Mouse (Mus musculus): ENCODE data around the gene Celsr1.
"Not testable (repeated sequence)": the region's sequence is repeated elsewhere in the genome, so short reads cannot be mapped to it uniquely, and the experiment has no call there.

Celsr1 gene

DNA sequence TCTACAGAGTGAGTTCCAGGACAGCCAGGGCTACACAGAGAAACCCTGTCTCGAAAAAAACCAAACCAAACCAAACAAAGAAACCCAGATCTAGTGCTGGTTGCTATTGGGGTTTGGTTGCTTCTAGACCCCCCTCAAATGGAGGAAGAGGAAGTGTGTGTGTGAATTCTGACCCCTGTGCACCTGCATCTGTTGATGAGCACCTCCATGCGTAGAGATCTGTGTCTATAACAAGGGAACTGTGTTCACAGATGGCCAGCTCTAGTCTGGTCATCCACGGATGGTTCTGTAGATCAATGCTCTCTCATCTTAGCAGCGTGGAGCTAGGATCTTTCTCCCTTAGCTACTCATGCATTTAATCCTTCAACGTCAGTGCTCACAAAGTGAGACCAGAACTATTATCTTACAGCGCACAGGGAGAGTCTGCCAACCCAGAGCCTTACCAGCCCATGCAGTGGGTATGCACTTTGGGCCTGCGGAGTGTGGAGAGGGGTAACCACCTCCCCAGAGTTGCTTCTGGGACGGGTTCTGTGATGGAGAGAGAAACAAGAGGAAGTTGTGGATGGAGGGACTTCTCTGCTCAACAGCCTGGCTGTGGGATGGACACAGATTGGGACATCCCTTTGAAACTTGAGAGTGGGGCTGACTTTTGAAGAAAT, 30.7 kb upstream of the Celsr1 start:
- no peak for DNase-seq (ENCODE audit: low spot score)

DNA sequence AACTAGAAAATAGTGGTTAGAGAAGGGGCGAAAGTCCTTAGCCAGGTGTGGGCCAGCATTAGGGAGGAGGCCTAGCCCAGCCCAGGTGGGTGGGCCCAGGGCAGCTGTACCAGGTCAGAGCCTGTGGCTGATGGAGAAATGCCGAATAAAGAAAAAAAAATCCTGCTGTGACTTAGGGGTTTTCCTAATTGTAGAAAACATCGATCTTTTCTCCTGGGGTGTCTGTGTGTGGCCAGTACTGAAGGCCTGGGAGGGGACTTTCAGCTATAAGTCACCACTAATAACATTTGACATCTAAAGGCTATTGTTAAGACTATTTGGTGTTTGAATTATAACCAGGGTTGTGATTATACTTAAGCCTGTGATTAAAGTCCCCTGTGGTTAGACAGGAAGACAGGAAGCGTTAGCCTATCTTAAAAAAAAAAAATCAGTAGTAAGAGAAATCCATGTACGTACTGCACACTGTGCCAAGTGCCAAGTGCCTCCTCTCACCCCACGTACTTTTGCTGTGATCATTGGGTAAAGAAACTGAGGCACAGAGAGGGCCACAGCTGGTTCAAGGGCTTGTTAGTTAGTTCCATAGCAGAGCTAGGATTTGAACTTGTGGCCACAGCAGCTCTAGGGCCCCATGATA, 28.4 kb upstream of the Celsr1 start:
- no peak for DNase-seq (ENCODE audit: low spot score)

DNA sequence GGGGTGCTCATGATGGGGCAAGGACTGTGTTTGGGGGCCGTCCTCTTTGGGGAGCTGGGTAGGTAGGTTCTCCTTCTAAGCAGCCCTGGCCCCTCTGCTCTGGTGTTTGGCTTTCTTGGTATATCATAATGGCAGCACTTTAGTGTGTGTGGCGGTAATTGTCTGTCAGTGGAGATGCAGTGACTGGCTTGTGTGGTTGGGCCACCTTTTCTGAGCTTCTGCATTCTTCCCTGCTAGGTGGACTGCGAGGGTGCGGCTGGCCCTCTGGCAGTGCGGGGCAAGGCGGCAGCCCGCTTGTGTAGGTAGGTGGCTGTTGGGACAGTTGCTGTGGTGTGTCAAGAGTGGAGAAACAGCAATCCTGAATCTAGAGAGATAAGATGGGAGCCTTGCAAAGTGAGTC, 27.6 kb upstream of the Celsr1 start:
- no peak for DNase-seq (ENCODE audit: low spot score)

DNA sequence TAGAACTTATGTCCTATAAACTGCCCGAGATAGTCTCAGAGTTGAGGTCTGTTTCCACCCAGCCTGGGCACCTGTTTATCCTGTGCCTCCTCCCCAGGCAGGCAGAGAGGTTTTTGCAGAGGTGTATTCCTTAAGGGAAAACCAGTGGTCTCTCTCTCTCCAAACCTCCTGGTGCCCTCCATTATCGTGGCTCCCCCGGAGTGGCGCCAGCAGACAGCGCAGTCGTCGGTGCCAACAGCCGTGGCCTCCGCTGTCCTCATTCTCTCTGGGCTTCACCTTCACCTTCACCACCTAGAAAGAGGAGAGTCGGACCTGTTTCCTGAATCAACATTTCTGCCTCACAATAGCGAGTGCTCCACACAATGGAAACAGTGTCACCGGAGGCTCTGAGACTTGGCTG, 27.0 kb upstream of the Celsr1 start:
- no peak for DNase-seq (ENCODE audit: low spot score)

- no peak for DNase-seq (ENCODE audit: low spot score)
These were observed 26.3 kb upstream of the Celsr1 start for GRCm38 (mm10) chr15:86059835-86060380.

- DNase-seq (ENCODE audit: low spot score) = no peak
These were observed 25.6 kb upstream of the Celsr1 start for GRCm38 (mm10) chr15:86058931-86059834.

- peak; percentile 72 for DNase-seq (ENCODE audit: low spot score)
These were observed 24.9 kb upstream of the Celsr1 start for GRCm38 (mm10) chr15:86058394-86058915.

DNA sequence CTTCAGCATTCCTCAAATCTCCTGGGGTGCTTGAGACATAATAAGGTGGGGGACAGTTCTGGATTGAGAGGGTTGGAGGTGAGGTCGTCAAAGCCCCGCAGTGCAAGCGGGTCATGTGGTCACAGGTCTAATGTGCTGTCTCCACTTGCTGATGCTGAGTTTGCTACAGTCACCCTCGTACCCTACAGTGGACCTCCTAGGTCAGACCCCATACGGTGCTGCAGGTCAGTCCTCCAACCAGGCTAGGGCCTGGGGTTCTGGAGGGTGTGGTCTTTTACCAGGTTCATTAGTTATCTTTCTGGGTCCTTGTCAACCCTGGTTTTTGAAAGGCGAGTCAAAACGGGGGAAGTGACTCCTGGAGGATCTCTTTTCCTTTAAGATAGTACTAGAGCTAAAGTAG, 24.3 kb upstream of the Celsr1 start:
- DNase-seq (ENCODE audit: low spot score) = no peak

DNA sequence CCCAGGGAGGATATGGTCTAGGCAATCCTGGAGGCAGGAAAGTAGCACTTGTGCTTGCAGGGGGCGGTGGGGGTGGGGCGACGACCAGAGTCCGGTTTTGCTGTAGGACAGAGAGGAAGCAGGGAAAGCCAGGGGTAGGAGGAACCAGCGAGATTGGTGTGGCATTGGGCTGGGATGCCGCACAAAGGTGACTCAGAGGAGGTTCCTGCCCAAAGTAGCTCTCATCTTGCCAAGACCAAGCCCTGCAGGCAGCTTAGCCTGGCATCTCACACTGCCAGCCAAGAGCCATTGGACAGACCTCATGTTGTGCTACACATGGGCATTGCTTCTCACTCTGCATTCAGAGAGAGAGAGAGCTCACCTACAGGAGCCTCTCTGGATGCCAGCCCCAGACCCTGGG, 23.8 kb upstream of the Celsr1 start, which contains the start of gene Gramd4:
Gramd4 (plus strand) TSS at position 283 of the 400 bp plus-strand sequence.
- no peak for DNase-seq (ENCODE audit: low spot score)

DNA sequence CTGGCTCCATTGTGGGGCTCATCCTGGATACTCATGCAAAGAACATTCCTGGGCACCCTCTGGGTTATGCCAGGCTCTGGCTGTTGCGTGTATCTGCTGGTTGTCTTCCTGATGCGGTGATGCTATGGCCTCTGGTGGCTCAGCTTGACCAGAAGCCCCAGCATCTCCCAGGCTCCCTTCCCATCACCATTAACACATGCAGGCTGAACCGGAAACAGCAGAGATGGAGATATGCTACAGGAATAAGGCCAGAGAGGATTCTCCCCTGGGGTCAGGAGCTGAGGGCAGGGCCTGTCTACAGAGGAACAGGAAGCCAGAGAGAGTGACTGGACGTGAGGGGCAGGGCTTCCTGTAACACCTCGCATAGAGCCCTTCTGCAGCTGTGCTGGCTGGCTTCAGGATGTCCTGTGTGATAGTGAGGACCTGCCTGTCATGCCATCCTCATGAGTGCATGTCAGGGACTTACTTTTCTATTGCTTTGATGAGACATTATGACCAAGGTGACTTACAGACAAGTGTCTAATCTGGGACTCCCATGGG, 22.7 kb upstream of the Celsr1 start:
- DNase-seq (ENCODE audit: low spot score) = no peak

GRCm38 (mm10) chr15:86054861-86055260, 21.3 kb upstream of the Celsr1 start:
- not testable (repeated sequence) for DNase-seq (ENCODE audit: low spot score)

- DNase-seq (ENCODE audit: low spot score) = peak; percentile 75
These were observed 20.4 kb upstream of the Celsr1 start for GRCm38 (mm10) chr15:86053890-86054536.

GRCm38 (mm10) chr15:86051878-86052478, 18.4 kb upstream of the Celsr1 start:
- no peak for DNase-seq (ENCODE audit: low spot score)

- DNase-seq (ENCODE audit: low spot score) = no peak
These were observed 17.6 kb upstream of the Celsr1 start for GRCm38 (mm10) chr15:86051152-86051551.

- no peak for DNase-seq (ENCODE audit: low spot score)
These were observed 16.7 kb upstream of the Celsr1 start for GRCm38 (mm10) chr15:86050170-86050743.

- DNase-seq (ENCODE audit: low spot score) = no peak
These were observed 15.9 kb upstream of the Celsr1 start for GRCm38 (mm10) chr15:86049510-86049909.

- no peak for DNase-seq (ENCODE audit: low spot score)
These were observed 8.8 kb upstream of the Celsr1 start for GRCm38 (mm10) chr15:86042364-86042763.

DNA sequence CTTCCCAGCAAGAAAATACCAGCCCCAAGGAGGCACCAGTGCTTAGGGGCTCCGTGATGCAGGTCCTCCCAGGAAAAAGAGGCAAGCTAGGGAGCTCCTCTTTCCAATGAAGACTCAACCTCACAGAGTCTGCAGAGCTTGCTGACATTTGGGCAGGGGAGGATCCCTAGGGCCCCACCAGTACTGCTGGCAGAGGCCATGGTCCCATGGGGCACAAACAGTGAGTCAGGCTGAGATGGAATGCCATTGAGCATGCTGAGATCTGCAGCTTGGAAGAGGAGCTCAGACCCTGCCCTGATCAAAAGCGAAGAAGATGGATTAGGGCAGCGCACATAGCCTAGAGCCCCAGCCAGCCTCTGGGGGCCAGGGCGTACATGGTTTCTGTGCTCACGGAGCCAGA, 7.8 kb upstream of the Celsr1 start:
- no peak for DNase-seq (ENCODE audit: low spot score)

GRCm38 (mm10) chr15:86038802-86039201, 5.2 kb upstream of the Celsr1 start:
- peak; percentile 57 for DNase-seq (ENCODE audit: low spot score)

- no peak for DNase-seq (ENCODE audit: low spot score)
These were observed 2.3 kb upstream of the Celsr1 start for GRCm38 (mm10) chr15:86035913-86036312.
